Mouse (Mus musculus) heart, adult 11 months (tissue): ENCODE results near the gene Myom3.

ENCODE experiments used
- DNase-seq: peaks from one replicate; pipeline ENCODE4 v3.0.0; 2022

Gene Myom3

DNA sequence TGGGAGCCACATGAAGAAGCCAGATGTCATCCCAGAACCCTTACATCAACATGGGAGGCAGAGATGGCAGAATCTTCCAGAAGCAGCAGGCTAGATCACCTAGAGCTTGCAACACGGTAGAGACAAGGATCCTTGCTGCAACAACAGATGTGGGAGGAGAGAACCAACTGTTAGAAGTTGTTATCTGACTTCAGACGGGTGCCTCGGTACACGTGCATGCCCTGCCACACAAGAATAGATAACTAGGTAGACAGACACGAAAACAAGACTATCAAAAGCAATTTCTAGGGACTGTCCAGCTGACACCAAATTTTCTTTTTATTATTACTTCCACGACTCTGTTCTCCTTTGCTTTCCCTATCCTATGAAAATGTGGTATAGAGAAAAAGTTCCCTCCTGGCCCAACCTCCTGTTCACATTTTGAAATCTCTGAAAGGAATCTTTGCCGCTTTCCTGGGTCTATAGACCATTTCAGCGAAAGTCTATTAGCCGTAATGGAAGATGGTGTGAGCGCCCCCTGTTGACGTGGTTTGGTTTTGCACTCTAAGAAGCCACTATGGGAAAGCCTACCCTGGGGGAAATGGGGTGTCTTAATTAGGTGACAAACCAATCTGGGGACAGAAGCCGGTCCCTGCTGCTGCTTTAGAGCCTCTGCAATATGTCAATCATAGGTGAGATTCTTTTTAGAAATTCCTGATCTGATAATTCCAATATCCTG, 57.5 kb downstream of the Myom3 start:
- DNase-seq = no peak

GRCm38 (mm10) chr4:135818366-135818765, 58.9 kb downstream of the Myom3 start:
- no peak for DNase-seq

- peak; percentile 97 for DNase-seq
These were observed 60.5 kb downstream of the Myom3 start for GRCm38 (mm10) chr4:135819826-135820526.

DNA sequence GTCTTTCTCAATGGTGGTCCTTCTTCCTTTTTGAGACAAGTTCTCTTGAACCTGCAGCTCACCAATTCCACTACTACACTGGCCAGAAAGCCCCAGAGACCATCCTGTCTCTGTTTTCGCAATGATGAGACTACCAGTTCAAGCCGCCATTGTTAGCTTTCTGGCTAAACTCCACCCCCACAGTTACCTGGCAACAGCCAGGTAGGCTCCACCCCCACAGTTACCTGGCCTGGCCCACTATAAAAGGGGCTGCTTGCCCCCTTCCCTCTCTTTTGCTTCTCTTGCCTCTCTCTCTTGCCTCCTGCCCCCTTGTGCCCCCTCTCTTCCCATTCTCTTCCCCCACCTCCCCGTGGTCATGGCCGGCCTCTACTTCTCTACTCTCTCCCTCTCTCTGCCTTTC, 62.3 kb downstream of the Myom3 start:
- no peak for DNase-seq

DNA sequence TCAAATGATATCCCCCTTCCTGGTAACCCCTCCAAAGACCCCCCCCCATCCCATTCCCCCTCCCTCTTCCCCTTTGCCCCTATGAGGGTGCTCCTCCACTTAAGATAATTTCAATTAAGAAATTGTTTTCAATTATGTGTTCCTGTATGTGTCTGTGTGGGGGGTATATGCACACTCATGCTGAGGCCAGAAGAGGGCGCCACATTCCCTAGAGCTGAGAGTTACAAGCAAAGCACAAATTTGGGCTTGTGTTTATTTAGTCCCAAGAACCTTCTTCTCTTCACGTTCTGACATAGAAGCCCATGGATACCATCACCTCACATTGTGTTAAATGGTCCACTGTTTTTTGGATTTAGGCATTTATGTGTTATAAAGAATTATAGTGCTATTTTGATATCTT, 63.8 kb downstream of the Myom3 start:
- DNase-seq = no peak

- no peak for DNase-seq
These were observed 64.7 kb downstream of the Myom3 start for GRCm38 (mm10) chr4:135824254-135824653.

DNA sequence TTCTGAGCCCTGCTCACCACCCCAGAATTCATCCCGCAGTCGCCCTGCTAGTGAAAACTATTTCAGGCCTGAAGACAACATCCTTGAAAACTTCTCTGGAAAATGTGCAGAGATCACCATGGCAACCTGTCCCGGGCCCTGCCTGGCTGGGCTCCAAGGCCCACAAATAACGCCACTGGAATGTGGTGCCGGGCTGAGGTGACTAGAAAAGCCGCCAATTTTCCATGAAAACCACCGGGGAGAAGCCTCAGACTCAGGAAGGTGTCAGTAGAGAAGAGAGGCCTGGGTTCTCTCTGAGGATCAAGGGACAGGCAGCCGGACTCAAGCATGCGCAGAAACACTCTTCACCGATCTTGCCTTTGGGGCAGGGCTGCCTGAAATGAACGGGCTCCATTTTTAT, 69.0 kb downstream of the Myom3 start:
- peak; percentile 99 for DNase-seq

DNA sequence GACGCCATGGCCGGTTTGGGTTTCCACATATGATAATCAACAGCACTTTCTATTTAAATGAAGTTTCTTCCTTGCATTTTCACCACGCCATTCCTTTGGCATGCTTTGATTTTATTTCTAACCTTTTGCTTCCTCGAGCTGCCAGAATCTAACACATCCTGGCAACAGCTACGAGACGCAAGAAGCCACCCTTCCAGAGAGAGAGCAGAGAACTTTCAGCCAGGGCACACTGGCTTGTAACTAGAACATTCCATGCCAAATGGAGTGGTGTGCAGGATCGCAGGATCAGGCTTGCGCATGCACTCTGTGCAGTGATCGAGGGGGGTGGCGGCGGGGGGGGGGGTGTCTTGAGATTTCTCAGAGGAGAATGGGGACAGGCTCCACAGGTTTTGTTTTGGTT, 72.6 kb downstream of the Myom3 start:
- DNase-seq = peak; percentile 97

GRCm38 (mm10) chr4:135833301-135834123, 74.0 kb downstream of the Myom3 start:
- DNase-seq = no peak

- peak; percentile 92 for DNase-seq
These were observed 74.7 kb downstream of the Myom3 start for GRCm38 (mm10) chr4:135834124-135834717.

DNA sequence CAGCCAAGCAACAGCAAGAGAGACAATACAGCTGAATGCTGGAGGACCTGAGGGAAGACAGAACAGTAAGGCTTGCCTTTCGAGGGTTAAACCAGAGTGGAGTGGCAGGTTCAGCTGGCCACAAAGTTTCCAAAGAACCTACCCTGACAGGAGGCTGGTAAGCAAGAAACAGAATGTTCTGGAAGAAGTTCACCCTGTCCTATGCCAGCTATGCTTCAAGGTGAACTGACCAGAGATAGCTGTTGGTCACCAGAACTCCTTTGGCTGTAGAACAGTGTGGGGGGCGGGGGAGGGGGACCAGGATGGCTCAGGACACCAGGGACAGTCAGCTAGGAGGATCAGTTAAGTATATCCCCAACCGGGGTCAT, 79.4 kb downstream of the Myom3 start:
- DNase-seq = peak; percentile 93

DNA sequence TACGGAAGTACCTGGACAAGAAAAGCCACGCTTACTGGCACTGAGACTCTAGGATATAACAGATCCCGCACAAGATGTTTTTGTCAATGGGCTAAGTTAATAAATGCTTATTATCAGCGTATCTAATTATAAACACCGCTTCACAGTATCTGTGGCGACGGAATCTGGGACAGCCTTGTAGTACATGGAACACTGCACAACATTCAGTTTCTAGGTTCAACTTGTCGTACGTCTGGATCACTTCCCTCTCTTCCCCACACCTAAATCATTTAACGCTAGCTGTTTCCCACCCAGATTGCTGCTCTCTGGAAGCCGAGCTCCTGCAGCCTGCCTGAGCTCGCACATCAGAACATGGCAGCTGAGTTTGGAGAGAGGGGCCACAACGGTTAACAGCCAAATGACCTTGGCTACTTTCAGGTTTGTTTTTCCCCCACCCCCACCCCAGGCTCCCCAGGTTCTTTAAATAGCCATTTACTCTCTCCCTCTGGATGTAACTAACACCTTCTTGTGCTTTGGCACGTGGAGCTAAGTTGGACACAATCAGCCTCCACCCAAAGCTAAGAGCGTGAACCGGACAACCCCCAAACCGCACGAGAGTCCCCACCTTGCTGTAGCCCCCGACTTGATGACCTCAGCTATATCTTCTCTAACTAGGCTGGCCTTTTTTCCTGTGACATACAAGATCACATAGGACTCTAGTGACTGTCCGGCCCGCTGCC, 79.9 kb downstream of the Myom3 start:
- DNase-seq = peak; percentile 92

DNA sequence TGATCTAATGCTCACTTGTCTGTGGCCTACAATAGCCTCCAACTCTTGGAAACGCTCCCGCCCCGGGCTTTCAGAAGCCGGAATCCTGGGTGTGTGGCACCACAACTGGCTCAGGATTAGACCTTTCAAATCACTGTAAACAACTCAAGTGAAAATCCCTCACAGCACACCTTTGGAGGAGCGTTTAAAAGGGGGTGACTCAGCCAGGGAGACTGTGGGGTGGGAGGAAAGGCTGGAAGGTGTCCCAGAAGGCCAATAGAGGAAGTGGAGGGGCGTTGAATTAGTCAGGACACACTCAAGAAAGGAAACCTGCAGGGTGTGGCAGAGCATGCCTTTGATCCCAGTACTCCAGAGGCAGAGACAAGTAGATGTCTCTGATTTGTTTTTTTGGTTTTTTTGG, 84.9 kb downstream of the Myom3 start:
- DNase-seq = peak; percentile 89

DNA sequence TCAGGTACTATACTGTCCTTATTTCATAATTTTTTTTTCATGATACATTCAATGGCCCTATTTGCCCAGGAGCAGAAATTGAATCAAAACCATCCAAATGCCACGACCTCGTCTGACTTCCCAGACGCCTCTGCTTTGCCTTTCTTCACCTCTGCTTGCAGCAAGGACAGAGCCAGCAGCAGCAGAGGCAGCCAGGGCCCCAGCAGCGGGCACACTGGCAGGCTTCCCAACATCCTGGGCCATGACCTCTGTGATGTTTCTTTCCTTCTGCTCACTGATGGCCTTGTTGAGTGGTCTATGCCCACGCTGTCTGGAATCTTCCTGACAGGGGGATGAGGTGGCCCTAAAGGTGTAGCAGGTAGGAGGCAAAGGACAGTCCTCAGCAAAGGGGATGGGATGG, 88.1 kb downstream of the Myom3 start:
- peak; percentile 94 for DNase-seq

GRCm38 (mm10) chr4:135850411-135851095, 91.0 kb downstream of the Myom3 start:
- peak; percentile 83 for DNase-seq

DNA sequence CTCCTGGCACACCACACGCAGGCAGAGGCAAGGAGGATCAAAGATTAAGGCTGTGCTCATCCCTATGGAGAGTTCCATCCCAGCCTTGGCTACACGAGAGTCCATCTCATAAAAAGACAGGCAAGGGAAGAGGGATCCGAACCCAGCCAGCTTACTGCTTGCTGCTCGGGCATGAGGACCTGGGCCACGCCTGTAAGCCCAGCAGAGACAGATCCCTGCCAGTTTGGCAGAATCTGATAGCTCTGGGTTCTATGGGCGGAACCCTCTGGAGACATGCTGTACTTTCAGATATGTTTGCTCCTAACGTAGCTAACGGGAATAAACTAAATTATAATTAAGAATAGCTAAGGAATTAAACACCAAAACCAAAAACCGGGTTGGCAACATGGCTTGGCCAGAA, 92.4 kb downstream of the Myom3 start:
- DNase-seq = no peak

DNA sequence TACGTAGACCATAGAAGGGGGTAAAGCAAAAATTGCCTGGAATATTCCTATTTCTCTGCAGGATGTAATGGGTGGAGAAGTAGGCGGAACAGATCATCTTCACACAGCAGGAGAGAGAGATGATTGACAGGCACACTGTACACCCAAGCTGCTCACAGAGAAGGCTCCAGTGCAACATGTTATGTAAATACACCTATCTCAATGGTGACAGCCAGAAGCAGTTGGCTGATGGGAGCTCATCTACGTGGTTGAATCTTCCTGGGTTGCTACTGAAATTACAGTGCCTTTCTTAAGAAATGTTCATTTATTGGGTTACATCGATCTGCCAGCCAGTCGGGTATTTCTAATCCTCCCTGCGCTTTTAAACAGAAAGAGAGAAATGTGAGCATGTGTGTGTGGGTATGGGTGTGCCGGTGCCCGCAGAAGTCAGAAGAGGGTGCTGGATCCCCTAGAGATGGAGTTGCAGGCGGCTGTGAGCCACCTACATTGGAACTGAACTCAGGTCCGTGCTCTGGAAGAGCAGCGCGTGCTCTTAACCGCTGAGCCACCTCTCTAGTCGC, 94.6 kb downstream of the Myom3 start:
- DNase-seq = peak; percentile 73

GRCm38 (mm10) chr4:135854630-135855029, 95.1 kb downstream of the Myom3 start:
- DNase-seq = peak; percentile 88

- no peak for DNase-seq
These were observed 95.6 kb downstream of the Myom3 start for GRCm38 (mm10) chr4:135855080-135855479.

GRCm38 (mm10) chr4:135855536-135856222, 96.2 kb downstream of the Myom3 start, which contains the start of gene Srsf10:
Gene Srsf10 (plus strand): TSS chr4:135855747.
- peak; percentile 100 for DNase-seq
